8 mouse cellular contexts compared by ENCODE assay signal in the genomic region with DNA sequence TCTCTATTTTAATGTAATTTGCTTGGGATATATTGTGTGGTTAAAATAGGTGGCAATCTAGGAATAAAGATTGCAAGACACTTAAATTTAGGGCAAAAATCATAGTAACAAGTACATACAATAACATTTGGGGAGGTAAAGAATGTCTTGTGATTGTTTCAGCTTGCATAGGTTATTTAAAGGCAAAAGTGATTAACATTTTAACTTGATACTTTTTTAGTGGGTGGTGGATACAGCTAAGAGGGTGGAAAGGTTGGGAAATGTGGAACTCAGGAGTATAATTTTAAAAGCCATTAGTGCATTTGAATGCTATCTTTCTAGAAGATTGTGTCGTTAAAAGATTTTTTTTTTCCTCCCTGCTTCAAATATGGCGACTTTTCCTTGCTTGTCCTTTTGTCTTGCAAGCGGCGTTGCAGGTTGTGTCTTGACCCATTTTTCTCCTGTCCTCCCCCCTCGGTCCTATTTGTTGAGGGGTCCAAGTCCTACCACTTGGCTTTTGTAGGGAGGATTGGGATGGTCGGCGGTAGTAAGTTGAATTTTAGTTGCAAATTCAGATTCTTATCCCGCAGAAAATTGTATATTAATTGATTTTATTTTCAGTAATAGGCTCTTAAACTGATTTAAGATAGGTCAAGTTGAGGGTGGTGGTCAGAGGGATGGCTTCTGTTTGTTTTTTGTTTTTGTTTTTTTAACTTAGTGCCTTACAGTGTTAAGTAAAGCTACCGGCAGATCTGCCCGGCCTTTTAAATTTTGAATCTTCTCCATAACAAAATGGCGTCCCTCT. TPM values are rescaled to one million over a fixed set of nuclear protein-coding genes. Genes with fewer than 3 reads are reported as not detected.
DNase-seq lines count a peak whose midpoint lies in the region; ATAC-seq and TF ChIP-seq lines count a peak whose summit lies in the region.

No protein-coding gene starts in this region.

- DNase-seq in ovary, postnatal 14 days (ENCODE audit: low spot score): peak; percentile 42
- no peak for DNase-seq in ovary, adult 18-20 months (ENCODE audit: low spot score)
- peak; percentile 57 for DNase-seq in c-Kit-positive CD71-positive TER-119-positive erythroid progenitor cells, embryonic 14.5 days (ENCODE audit: low spot score)
- peak; percentile 55 to 75 for DNase-seq in heart, adult 18-20 months
- peak; percentile 45 to 64 for DNase-seq in kidney, adult 8-10 months
- peak; percentile 87 for DNase-seq in lung, postnatal 0 days (ENCODE audit: low spot score)
- DNase-seq in spleen, adult 12 weeks (ENCODE audit: low spot score): peak; percentile 42
- no peak for DNase-seq in right cerebral cortex, postnatal 4 days

- H3K9ac ChIP-seq in lung, postnatal 0 days (replicated peaks; ENCODE audit: low read depth): peak overlapping the region; percentile 99

- H3K4me2 ChIP-seq in lung, postnatal 0 days (replicated peaks; ENCODE audit: low read depth, low read length): peak overlapping the region; percentile 70

- peak overlapping the region; percentile 99 for H3K27ac ChIP-seq in lung, postnatal 0 days (ENCODE audit: low read length)

- TF ChIP-seq CTCF in lung, postnatal 0 days (IDR thresholded peaks at IDR 0.05): no peak

- peak; percentile 46; the same call in 1 of the 2 replicates for TF ChIP-seq EP300 in lung, postnatal 0 days (IDR thresholded peaks at IDR 0.05)

- no peak for ATAC-seq in lung, postnatal 0 days

- under 1% methylated on average over 11 of the region's 11 CpGs for WGBS in lung, postnatal 0 days

- no peaks in the 10 kb centered on the region for H3K9me3 ChIP-seq in lung, postnatal 0 days (ENCODE audit: low read length)

- peak overlapping the region; percentile 76 for H3K4me3 ChIP-seq in lung, postnatal 0 days (ENCODE audit: low read depth, low read length)

- H3K4me1 ChIP-seq in lung, postnatal 0 days (ENCODE audit: insufficient read depth, low read depth, low read length): peaks cover 22% of the 10 kb centered on the region

- H3K27me3 ChIP-seq in lung, postnatal 0 days (replicated peaks; ENCODE audit: insufficient read depth, low read length): no peaks in the 10 kb centered on the region

- H3K36me3 ChIP-seq in lung, postnatal 0 days (ENCODE audit: insufficient read depth, low read length): no peaks in the 10 kb centered on the region

RNA-seq across cellular contexts. Expression of gene Ppp1r10, which starts 2.2 kb away (rescaled TPM):
- 10 to 100 TPM; 22.4 to 28.8 TPM for total RNA-seq in heart, adult 18-20 months (2021)
- polyA plus RNA-seq in lung, postnatal 0 days (2015; fragmentation: Nextera tagmentation; extraction: Ambion mirVana): 21.4 and 23.5 TPM in 2 replicates

RNA-seq across cellular contexts. Expression of gene Mrps18b, which starts 2.3 kb away (rescaled TPM):
- 10 to 100 TPM; 52.1 to 64.7 TPM for total RNA-seq in heart, adult 18-20 months (2021)
- polyA plus RNA-seq in lung, postnatal 0 days (2015; fragmentation: Nextera tagmentation; extraction: Ambion mirVana): 40.7 and 44.8 TPM in 2 replicates

RNA-seq across cellular contexts. Expression of gene Atat1, which starts 8.6 kb away (rescaled TPM):
- 1 to 10 TPM; 5.9 to 6.5 TPM for total RNA-seq in heart, adult 18-20 months (2021)
- 19.3 and 24.6 TPM in 2 replicates for polyA plus RNA-seq in lung, postnatal 0 days (2015; fragmentation: Nextera tagmentation; extraction: Ambion mirVana)

RNA-seq across cellular contexts. Expression of gene 2310061I04Rik, which starts 21.2 kb away (rescaled TPM):
- 100 to 1,000 TPM; 101 to 105 TPM for total RNA-seq in heart, adult 18-20 months (2021)
- polyA plus RNA-seq in lung, postnatal 0 days (2015; fragmentation: Nextera tagmentation; extraction: Ambion mirVana): 15.9 and 18.5 TPM in 2 replicates

RNA-seq across cellular contexts. Expression of gene Dhx16, which starts 38.8 kb away (rescaled TPM):
- total RNA-seq in heart, adult 18-20 months (2021): 10 to 100 TPM; 18.3 to 20.4 TPM
- 22.3 and 25.8 TPM in 2 replicates for polyA plus RNA-seq in lung, postnatal 0 days (2015; fragmentation: Nextera tagmentation; extraction: Ambion mirVana)

Comparison
In these comparisons a context has a peak if more than half of its experiments do, and no peak if none do; other contexts are left out.
1. DNase-seq: peak in ovary, postnatal 14 days (single experiment), c-Kit-positive CD71-positive TER-119-positive erythroid progenitor cells, embryonic 14.5 days (single experiment), heart, adult 18-20 months (2 of 2), kidney, adult 8-10 months (2 of 2), lung, postnatal 0 days (single experiment) and spleen, adult 12 weeks (single experiment); none in ovary, adult 18-20 months (single experiment) and right cerebral cortex, postnatal 4 days (single experiment).